Mouse (Mus musculus) hindbrain, embryonic 16.5 days (tissue): Measurements from ENCODE around the gene Dcp1a. TPM values are rescaled to one million over a fixed set of nuclear protein-coding genes. Genes with fewer than 3 reads are reported as not detected.

Experiments
- ATAC-seq: fragments of 200-750 bp; cut with Nextera tagmentation; 2 replicates; pipeline ENCODE4 v1.8.0; 2017; ENCODE audit warnings: moderate TSS enrichment, moderate library complexity
- H3K27ac ChIP-seq: fragments of 300-500 bp; sonication (generic); 2 replicates; pipeline ENCODE4 v1.5.1; 2014; ENCODE audit warnings: low read depth, mild to moderate bottlenecking, control low read depth, low read length, moderate library complexity
- H3K27me3 ChIP-seq: fragments of 300-500 bp; sonication (generic); replicated peaks from 2 replicates; pipeline ENCODE4 v1.6.1; 2014; ENCODE audit warnings: low read length; ENCODE audit not compliant: control insufficient read depth, insufficient read depth
- H3K36me3 ChIP-seq: fragments of 300-500 bp; sonication (generic); 2 replicates; pipeline ENCODE4 v1.6.1; 2014; ENCODE audit warnings: mild to moderate bottlenecking, low read length, moderate library complexity, mixed read lengths; ENCODE audit not compliant: control insufficient read depth, insufficient read depth
- H3K4me1 ChIP-seq: fragments of 300-500 bp; sonication (generic); 2 replicates; pipeline ENCODE4 v1.6.1; 2014; ENCODE audit warnings: low read depth, low read length; ENCODE audit not compliant: control insufficient read depth, insufficient read depth
- H3K4me2 ChIP-seq: fragments of 300-500 bp; sonication (generic); 2 replicates; pipeline ENCODE4 v1.6.1; 2014; ENCODE audit warnings: mild to moderate bottlenecking, low read length, control low read depth, moderate library complexity
- H3K4me3 ChIP-seq: fragments of 300-500 bp; sonication (generic); 2 replicates; pipeline ENCODE4 v1.5.1; 2014; ENCODE audit warnings: mild to moderate bottlenecking, low read length, control low read depth, moderate library complexity
- H3K9ac ChIP-seq: fragments of 300-500 bp; sonication (generic); 2 replicates; pipeline ENCODE4 v1.6.1; 2014; ENCODE audit warnings: low read depth, mild to moderate bottlenecking, control low read depth, low read length, moderate library complexity
- H3K9me3 ChIP-seq: fragments of 300-500 bp; sonication (generic); 2 replicates; pipeline ENCODE4 v1.6.1; 2014; ENCODE audit warnings: mild to moderate bottlenecking, low read length, moderate library complexity; ENCODE audit not compliant: control insufficient read depth
- WGBS: fragments of 180-500 bp; shearing (Covaris S2); extraction: QIAGEN DNeasy Blood & Tissue Kit; methylation state at CpG from one replicate; pipeline ENCODE4 v1.1.7; 2014; 5-methylcytosine and 5-hydroxymethylcytosine counted together
- microRNA-seq: library from miRNA; unstranded; fragments of <30 nt; microRNA quantifications from one replicate; pipeline ENCODE4, GENCODE M21; 2017
- polyA plus RNA-seq: library from polyadenylated mRNA; unstranded; fragments of >200 nt; fragmentation: Nextera tagmentation; extraction: Ambion mirVana; gene quantifications from 2 replicates; pipeline ENCODE4 v1.2.1, GENCODE M21; 2015

The Dcp1a gene
- polyA plus RNA-seq, 1 experiment from 2014 or later, result 14.2 TPM

DNA sequence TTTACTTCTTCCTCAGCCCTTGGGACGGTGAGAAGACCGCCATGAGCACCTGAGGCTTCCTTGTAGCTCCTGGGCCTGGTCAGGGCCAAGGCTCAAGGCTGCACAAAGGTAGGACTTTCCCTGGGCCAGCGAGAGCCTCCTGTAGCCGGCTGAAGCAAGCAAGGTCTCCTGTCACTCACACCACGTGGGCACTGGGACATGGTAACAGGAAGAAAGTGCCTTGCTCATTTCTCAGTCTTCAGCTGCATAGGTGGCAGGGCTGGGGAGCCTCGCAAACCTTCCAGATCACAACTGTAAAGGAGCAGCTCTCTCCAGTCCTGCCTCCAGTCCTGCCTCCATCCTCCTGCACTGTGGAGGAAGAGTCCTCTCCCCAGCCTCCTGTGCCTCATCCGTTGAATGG, 96.5 kb downstream of the Dcp1a start:
- no peak overlapping the region for H3K4me3 ChIP-seq
- H3K9me3 ChIP-seq, result no peaks in the 10 kb centered on the region
- H3K9ac ChIP-seq, result no peak overlapping the region
- H3K36me3 ChIP-seq, result peaks cover 30% of the 10 kb centered on the region
- H3K27me3 ChIP-seq, result no peaks in the 10 kb centered on the region
- no peak for ATAC-seq
- no peaks in the 10 kb centered on the region for H3K4me1 ChIP-seq
- no peak overlapping the region for H3K27ac ChIP-seq
- 78% methylated on average over 7 of the region's 7 CpGs for WGBS
- no peak overlapping the region for H3K4me2 ChIP-seq

DNA sequence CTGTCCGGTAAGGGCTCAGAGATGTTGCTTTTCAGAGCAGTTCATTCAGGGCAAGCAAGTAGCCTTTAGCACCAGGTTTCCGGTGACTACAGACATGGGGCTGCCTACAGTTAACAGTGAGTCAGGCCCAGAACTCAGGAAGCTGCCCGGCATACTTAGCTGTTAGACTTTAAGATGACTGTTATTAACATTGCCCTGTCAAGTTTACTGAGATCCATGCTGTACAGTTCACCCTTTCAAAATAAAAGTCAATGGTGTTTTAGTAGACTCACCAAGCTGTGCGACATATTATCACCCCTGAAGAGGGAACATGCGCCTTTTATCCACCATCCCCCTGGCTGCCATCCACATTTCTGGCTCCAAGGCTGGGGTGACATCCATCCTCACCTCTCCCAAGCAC, 96.9 kb downstream of the Dcp1a start:
- 82% methylated on average over 5 of the region's 5 CpGs for WGBS
- no peaks in the 10 kb centered on the region for H3K9me3 ChIP-seq
- H3K27ac ChIP-seq, result no peak overlapping the region
- no peak for ATAC-seq
- H3K36me3 ChIP-seq, result peaks cover 26% of the 10 kb centered on the region
- no peaks in the 10 kb centered on the region for H3K27me3 ChIP-seq
- no peak overlapping the region for H3K4me3 ChIP-seq
- no peaks in the 10 kb centered on the region for H3K4me1 ChIP-seq
- no peak overlapping the region for H3K9ac ChIP-seq
- no peak overlapping the region for H3K4me2 ChIP-seq

Small RNA genes lying within 50 kb of the gene (microRNA-seq; reads per million reads assigned to microRNA genes)
- 5.2 reads per million, percentile 18 among the genes with 10 or more reads in this experiment for gene Mir3076

Other genes with a start within 250 kb of the Dcp1a start
- 9.5 TPM in 2 replicates for gene Cacna1d, start 11.9 kb downstream of the Dcp1a start, polyA plus RNA-seq
- gene Tkt, start 68.8 kb downstream of the Dcp1a start, polyA plus RNA-seq, result 301 and 314 TPM in 2 replicates
- gene Prkcd, start 146.7 kb downstream of the Dcp1a start, polyA plus RNA-seq, result 22.0 and 27.1 TPM in 2 replicates
- gene Rft1, start 174.8 kb downstream of the Dcp1a start, polyA plus RNA-seq, result 9.2 and 10.4 TPM in 2 replicates
- 15.1 and 15.9 TPM in 2 replicates for gene Sfmbt1, start 235.3 kb downstream of the Dcp1a start, polyA plus RNA-seq